Mouse (Mus musculus) E14TG2a.4 (cell line): Measurements from ENCODE around the gene Med13l.

Experiments
- H3K27me3 ChIP-seq: 2 replicates; pipeline ENCODE4 v1.6.1; 2014; ENCODE audit warnings: low read length, control low read depth; ENCODE audit not compliant: insufficient read depth
- H3K36me3 ChIP-seq: 2 replicates; pipeline ENCODE4 v1.6.1; 2014; ENCODE audit warnings: low read length, control low read depth; ENCODE audit not compliant: insufficient read depth
- H3K4me1 ChIP-seq: replicated peaks from 2 replicates; pipeline ENCODE4 v1.6.1; 2014; ENCODE audit warnings: low read depth, low read length, control low read depth
- H3K4me3 ChIP-seq: replicated peaks from 2 replicates; pipeline ENCODE4 v1.5.1; 2014; ENCODE audit warnings: mild to moderate bottlenecking, low read length
- H3K9me3 ChIP-seq: 2 replicates; pipeline ENCODE4 v1.6.1; 2014; ENCODE audit warnings: low read length, control low read depth
- CTCF ChIP-seq: conservative IDR thresholded peaks from 2 replicates; pipeline ENCODE4 v1.5.1; 2014; ENCODE audit warnings: low read length
- NANOG ChIP-seq: IDR thresholded peaks from 2 replicates; pipeline ENCODE4 v1.6.1; 2014; ENCODE audit warnings: borderline replicate concordance, low read length, mixed read lengths
- POU5F1 ChIP-seq: IDR thresholded peaks from 2 replicates; pipeline ENCODE4 v1.6.1; 2014; ENCODE audit warnings: low read length, borderline replicate concordance

Gene Med13l

GRCm38 (mm10) chr5:118763353-118763752 lies 202.9 kb downstream of the Med13l start:
- peak; percentile 40 for TF ChIP-seq CTCF
- no peak for TF ChIP-seq POU5F1
- Histone ChIP-seq H3K27me3 (no peaks in the 10 kb centered on the region), H3K4me3 (no peak overlapping the region), H3K4me1 (peaks cover 53% of the 10 kb centered on the region), H3K36me3 (peaks cover 61% of the 10 kb centered on the region), H3K9me3 (no peaks in the 10 kb centered on the region)

GRCm38 (mm10) chr5:118769143-118769542 lies 208.7 kb downstream of the Med13l start:
- Histone ChIP-seq H3K4me3 (no peak overlapping the region), H3K36me3 (peaks cover 3% of the 10 kb centered on the region), H3K4me1 (peaks cover 16% of the 10 kb centered on the region), H3K9me3 (no peaks in the 10 kb centered on the region), H3K27me3 (no peaks in the 10 kb centered on the region)
- TF ChIP-seq CTCF, result no peak
- no peak for TF ChIP-seq POU5F1
- TF ChIP-seq NANOG, result no peak

- no peaks in the 10 kb centered on the region for H3K36me3 ChIP-seq
- H3K4me3 ChIP-seq, result no peak overlapping the region
- H3K27me3 ChIP-seq, result no peaks in the 10 kb centered on the region
- H3K4me1 ChIP-seq, result peaks cover 8% of the 10 kb centered on the region
- 0 out of 2 replicates have a peak, but pooled peaks cover 8% of the 10 kb centered on the region for H3K9me3 ChIP-seq
- TF ChIP-seq CTCF (peak; percentile 83), POU5F1 (no peak)
These were observed 213.4 kb downstream of the Med13l start for GRCm38 (mm10) chr5:118773866-118774265.

- H3K9me3 ChIP-seq, result 0 out of 2 replicates have a peak, but pooled peaks cover 8% of the 10 kb centered on the region
- peaks cover 13% of the 10 kb centered on the region for H3K27me3 ChIP-seq
- TF ChIP-seq CTCF, result no peak
- TF ChIP-seq NANOG, result no peak
- no peak for TF ChIP-seq POU5F1
- no peak overlapping the region for H3K4me3 ChIP-seq
- H3K36me3 ChIP-seq, result no peaks in the 10 kb centered on the region
- H3K4me1 ChIP-seq, result peaks cover 12% of the 10 kb centered on the region
These were observed 215.9 kb downstream of the Med13l start for GRCm38 (mm10) chr5:118776396-118776795.

- H3K4me1 ChIP-seq, result peaks cover 11% of the 10 kb centered on the region
- TF ChIP-seq POU5F1, result no peak
- peak; percentile 91 for TF ChIP-seq CTCF
- TF ChIP-seq NANOG, result no peak
- no peaks in the 10 kb centered on the region for H3K36me3 ChIP-seq
These were observed 221.1 kb downstream of the Med13l start for GRCm38 (mm10) chr5:118781598-118781997.

GRCm38 (mm10) chr5:118782139-118782538 lies 221.7 kb downstream of the Med13l start:
- H3K27me3 ChIP-seq, result peaks cover 32% of the 10 kb centered on the region
- no peak overlapping the region for H3K4me3 ChIP-seq
- H3K4me1 ChIP-seq, result peaks cover 11% of the 10 kb centered on the region
- H3K9me3 ChIP-seq, result peaks cover 6% of the 10 kb centered on the region
- H3K36me3 ChIP-seq, result no peaks in the 10 kb centered on the region
- TF ChIP-seq CTCF, result no peak
- TF ChIP-seq POU5F1, result no peak

More at GRCm38 (mm10) chr5:118781598-118781997, 221.1 kb downstream of the Med13l start:
- peaks cover 10% of the 10 kb centered on the region for H3K9me3 ChIP-seq
- no peak overlapping the region for H3K4me3 ChIP-seq
- H3K27me3 ChIP-seq, result peaks cover 32% of the 10 kb centered on the region

GRCm38 (mm10) chr5:118789226-118789625 lies 228.7 kb downstream of the Med13l start:
- Histone ChIP-seq H3K9me3 (peaks cover 6% of the 10 kb centered on the region), H3K4me1 (peaks cover 3% of the 10 kb centered on the region; the same call in 1 of the 2 replicates), H3K27me3 (peaks cover 8% of the 10 kb centered on the region; the same call in 1 of the 2 replicates), H3K36me3 (no peaks in the 10 kb centered on the region), H3K4me3 (no peak overlapping the region)
- TF ChIP-seq NANOG (no peak), CTCF (no peak), POU5F1 (no peak)

GRCm38 (mm10) chr5:118789776-118790175 lies 229.3 kb downstream of the Med13l start:
- H3K36me3 ChIP-seq, result no peaks in the 10 kb centered on the region
- TF ChIP-seq CTCF, result no peak
- no peak for TF ChIP-seq POU5F1
- TF ChIP-seq NANOG, result no peak
- peaks cover 6% of the 10 kb centered on the region for H3K9me3 ChIP-seq
- H3K4me1 ChIP-seq, result peaks cover 3% of the 10 kb centered on the region; the same call in 1 of the 2 replicates
- peaks cover 3% of the 10 kb centered on the region; the same call in 1 of the 2 replicates for H3K27me3 ChIP-seq
- H3K4me3 ChIP-seq, result no peak overlapping the region

GRCm38 (mm10) chr5:118797811-118798210 lies 237.3 kb downstream of the Med13l start:
- Histone ChIP-seq H3K4me3 (no peak overlapping the region), H3K27me3 (peaks cover 7% of the 10 kb centered on the region; the same call in 1 of the 2 replicates), H3K9me3 (no peaks in the 10 kb centered on the region), H3K4me1 (peaks cover 35% of the 10 kb centered on the region), H3K36me3 (no peaks in the 10 kb centered on the region)
- TF ChIP-seq CTCF (no peak), NANOG (no peak), POU5F1 (no peak)
